Mouse (Mus musculus): ENCODE measurements around the gene Slc23a2. TPM values are rescaled to one million over a fixed set of nuclear protein-coding genes. Genes with fewer than 3 reads are reported as not detected.
A peak's percentile ranks its signal among the peaks of the same experiment; 100 is the strongest.

Gene Slc23a2
- total RNA-seq, 2 experiments from 2014 or later = 150 to 153 TPM

- no peak for DNase-seq (ENCODE audit: low spot score in 2 of 2)
- intact Hi-C loops (cut with DNase I) = no loop called here
Observed at GRCm38 (mm10) chr2:132030418-132031363, 114.2 kb downstream of the Slc23a2 start.

DNA sequence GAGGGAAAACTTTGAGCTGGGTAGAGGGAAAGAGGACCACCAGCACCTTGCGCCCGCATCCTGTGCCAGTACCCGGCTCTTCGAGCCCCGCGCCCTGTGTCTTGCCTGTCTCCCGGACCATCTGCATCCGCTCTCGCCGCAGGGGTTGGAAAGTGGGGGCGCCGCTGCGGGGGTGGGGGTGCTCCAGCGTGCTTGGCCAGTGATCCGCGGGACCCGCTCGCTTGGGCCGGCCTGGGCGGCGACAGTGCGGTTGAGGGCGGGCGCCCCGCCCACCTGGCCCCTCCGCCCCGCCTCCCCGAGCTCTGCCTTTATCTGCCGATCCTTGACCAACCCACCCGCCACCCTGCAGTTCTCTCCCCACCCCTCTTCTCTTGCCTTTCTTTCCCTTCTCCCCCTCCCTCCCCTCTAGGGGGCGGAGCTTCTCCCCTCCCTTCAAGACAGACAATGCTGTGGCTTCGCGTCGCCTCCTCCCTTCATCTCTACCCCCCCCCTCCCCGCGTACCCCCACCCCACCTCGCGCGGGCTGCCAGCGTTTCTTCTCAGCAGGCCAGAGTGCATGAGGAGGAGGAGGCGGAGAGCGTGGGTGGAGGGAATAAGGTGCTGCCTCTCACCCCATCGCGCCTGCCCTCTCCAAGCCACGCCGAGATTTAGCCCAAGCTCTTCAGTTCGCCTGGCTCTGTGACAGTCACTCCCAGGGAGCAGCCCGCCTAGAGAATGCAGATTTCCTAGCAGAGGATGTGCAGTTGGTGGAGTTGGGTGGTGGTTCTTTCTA, 115.1 kb downstream of the Slc23a2 start, which contains the start of gene Rassf2:
Gene Rassf2 (minus strand): TSS at position 613 of the 772 bp plus-strand sequence.
- DNase-seq (ENCODE audit: low spot score in 2 of 2) = peak; percentile 71 to 75
- intact Hi-C loops (cut with DNase I) = no loop called here

DNA sequence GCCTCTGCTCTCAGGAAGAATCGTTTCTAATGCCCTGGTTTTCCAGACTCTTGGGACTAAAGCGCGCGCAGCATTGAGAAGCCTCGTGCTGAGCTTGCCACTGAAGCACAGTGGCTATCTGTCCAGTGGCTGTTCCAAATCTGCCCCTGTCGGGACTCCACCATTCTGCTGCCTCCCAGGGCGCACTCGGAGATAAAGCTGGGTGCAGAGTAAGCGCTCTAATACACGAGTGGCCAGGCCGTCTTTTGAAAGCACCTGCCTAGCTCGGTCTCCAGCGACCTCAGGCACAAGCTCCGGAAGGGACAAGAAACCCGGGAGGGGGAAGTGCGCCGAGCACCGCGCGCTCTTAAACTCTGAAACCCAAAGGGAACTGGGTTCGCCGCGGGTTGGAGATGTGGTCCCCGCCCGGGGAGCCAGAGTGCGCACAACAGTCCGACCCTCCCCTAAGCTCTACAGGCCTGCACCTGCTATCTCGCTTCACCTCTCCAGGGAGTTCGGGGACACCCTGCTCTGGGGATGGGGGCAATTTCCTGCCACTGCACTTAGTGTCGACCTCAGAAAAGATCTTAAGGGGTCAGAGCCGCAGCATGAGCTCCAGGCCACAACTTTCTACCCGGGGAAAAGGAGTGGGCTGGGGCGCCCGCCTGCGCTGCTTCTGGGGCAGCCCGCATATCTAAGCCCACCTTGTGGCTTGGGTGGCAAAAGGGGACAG, 115.9 kb downstream of the Slc23a2 start:
- peak in 1 of 2 experiments; percentile 29 for DNase-seq (ENCODE audit: low spot score in 2 of 2)
- intact Hi-C loops (cut with DNase I) = no loop called here

GRCm38 (mm10) chr2:132028107-132028506, 116.8 kb downstream of the Slc23a2 start:
- intact Hi-C loops (cut with DNase I) = no loop called here
- no peak for DNase-seq (ENCODE audit: low spot score in 2 of 2)

- intact Hi-C loops (cut with DNase I) = no loop called here
- DNase-seq (ENCODE audit: low spot score in 2 of 2) = no peak
Observed at GRCm38 (mm10) chr2:132027366-132027765, 117.5 kb downstream of the Slc23a2 start.

DNA sequence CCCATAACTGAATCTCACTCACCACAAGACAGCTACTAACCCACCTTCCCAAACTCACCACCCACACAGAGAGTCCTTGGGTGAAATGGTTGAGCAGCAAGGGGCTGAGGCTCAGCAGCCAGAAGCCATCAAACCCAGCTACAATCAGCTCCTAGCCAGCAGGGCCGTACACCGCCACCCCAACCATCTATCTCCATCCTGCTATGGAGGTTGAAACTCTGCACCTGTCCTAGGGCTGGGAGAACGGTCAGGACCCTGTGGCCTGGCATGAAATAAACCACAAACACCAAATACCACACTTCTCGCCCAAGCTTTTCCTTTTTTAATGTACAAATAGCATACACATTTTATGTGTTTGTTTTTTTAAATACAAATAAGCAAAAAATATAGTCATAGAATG, 120.9 kb downstream of the Slc23a2 start:
- DNase-seq (ENCODE audit: low spot score in 2 of 2) = no peak
- intact Hi-C loops (cut with DNase I) = no loop called here

DNA sequence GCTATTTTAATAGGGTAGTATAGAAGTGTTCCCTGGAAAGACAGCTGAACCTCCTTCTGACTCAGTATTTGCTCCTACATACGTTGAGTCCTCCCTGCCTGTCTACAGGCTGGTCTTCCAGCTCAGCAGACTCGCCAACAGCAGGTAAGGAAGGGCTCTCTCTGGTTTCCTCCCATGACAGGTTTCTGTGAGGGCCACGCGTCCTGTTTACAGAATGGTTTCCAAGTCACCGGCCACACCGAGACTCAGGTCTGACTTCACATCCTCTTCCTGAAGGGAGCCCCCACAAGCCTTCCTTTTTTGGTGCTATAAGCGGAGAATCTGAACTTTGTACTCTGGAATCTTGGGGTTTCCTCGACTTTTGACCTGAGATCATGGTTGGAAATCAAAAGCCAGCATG, 122.3 kb downstream of the Slc23a2 start:
- DNase-seq (ENCODE audit: low spot score in 2 of 2) = no peak
- intact Hi-C loops (cut with DNase I) = no loop called here

- no peak for DNase-seq (ENCODE audit: low spot score in 2 of 2)
- intact Hi-C loops (cut with DNase I) = no loop called here
Observed at GRCm38 (mm10) chr2:132021616-132022015, 123.3 kb downstream of the Slc23a2 start.

DNA sequence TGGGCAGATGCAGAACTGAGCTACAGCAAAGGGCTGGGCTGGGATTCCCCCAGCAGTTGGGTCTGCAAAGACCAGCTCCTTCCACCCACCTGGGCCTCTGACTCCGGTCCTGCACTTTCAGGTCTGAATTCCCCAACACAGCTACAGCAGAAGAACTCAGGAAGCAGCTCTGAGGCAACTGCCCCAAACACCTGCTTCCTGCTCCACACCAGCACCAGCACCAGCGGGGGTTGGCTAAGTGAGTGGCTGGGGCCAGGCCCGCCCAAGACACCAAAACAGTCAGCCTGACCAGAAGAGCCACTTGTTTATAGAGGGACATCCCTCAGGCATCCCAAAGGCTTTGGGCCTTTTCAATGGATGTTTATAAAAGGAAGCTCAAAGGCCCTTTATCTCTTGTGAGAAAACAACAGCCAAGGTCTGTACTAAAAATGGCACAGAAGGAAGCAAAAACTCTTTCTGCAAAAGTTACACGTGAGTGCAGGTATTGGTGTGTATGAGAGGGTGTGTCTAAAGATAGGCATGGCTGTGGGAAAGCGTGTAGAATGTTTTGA, 123.8 kb downstream of the Slc23a2 start:
- DNase-seq (ENCODE audit: low spot score in 2 of 2) = no peak
- intact Hi-C loops (cut with DNase I) = no loop called here

DNA sequence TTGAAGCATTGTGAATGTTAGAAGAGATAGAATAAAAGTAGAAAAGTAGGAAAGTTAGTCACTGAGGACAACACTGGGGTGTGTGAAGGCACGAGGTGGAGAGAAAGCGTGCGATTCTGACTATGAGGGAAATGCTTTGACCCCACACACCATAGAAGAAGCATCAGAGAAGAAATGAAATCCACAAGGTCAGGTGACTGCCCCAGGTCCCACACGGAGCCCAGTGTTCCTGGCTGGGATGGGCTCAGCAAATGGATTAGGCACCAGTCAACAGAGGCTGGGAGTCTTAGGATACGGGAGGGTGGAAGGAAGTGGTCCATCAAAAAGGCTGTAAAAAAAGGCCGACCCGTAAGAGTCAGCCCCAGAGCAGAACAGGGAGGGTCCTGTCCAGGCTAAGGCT, 124.5 kb downstream of the Slc23a2 start:
- intact Hi-C loops (cut with DNase I) = no loop called here
- no peak for DNase-seq (ENCODE audit: low spot score in 2 of 2)

- intact Hi-C loops (cut with DNase I) = no loop called here
- DNase-seq (ENCODE audit: low spot score in 2 of 2) = no peak
Observed at GRCm38 (mm10) chr2:132019372-132019811, 125.5 kb downstream of the Slc23a2 start.

DNA sequence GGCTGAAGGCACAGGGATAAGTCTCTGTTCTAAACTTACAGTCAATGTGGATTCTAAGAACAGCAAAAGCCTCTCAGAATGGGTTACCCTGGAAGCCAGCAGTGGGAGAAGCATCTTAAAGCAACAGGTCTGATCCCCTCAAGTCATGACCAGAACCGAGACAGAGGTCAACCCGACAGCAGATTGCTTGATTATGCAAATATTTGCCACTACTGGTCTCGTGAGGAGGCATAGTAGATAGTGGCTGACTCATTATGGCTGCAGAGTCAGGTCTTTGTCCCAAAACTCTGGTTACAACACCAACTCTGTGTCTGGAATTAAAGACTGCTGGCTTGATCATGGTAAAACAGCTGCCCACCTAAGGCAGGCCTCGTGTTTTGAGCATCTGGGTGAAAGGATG, 126.8 kb downstream of the Slc23a2 start:
- intact Hi-C loops (cut with DNase I) = no loop called here

GRCm38 (mm10) chr2:132017611-132018010, 127.3 kb downstream of the Slc23a2 start:
- no peak for DNase-seq (ENCODE audit: low spot score in 2 of 2)

More for the DNA sequence above, 126.8 kb downstream of the Slc23a2 start:
- no peak for DNase-seq (ENCODE audit: low spot score in 2 of 2)

GRCm38 (mm10) chr2:132016034-132016433, 128.9 kb downstream of the Slc23a2 start:
- no peak for DNase-seq (ENCODE audit: low spot score in 2 of 2)
- intact Hi-C loops (cut with DNase I) = no loop called here

More at GRCm38 (mm10) chr2:132017611-132018010, 127.3 kb downstream of the Slc23a2 start:
- intact Hi-C loops (cut with DNase I) = no loop called here

DNA sequence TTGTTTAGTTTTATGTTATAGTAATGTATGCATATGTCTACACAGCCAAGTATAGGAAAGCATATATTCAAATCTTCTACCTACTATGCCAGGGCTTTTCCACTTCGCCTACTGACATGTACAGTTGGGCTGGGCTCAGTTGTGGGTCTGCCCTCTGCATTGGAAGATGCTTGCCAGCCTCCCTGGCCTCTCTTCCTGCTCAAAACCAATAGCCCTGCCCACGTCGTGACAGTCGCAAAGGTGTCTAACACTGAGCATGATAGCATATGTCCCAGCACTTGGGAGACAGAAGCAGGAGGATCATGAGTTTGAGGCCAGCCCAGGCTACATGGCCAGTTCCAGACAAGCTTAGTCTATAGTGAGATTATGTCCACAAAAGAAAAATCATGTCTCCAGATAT, 131.8 kb downstream of the Slc23a2 start:
- no peak for DNase-seq (ENCODE audit: low spot score in 2 of 2)
- intact Hi-C loops (cut with DNase I) = no loop called here

GRCm38 (mm10) chr2:132010781-132011180, 134.1 kb downstream of the Slc23a2 start:
- no peak for DNase-seq (ENCODE audit: low spot score in 2 of 2)
- intact Hi-C loops (cut with DNase I) = no loop called here

GRCm38 (mm10) chr2:132008186-132008585, 136.7 kb downstream of the Slc23a2 start:
- DNase-seq (ENCODE audit: low spot score in 2 of 2) = no peak
- intact Hi-C loops (cut with DNase I) = no loop called here

GRCm38 (mm10) chr2:132007475-132007819, 137.5 kb downstream of the Slc23a2 start:
- intact Hi-C loops (cut with DNase I) = no loop called here
- no peak for DNase-seq (ENCODE audit: low spot score in 2 of 2)

DNA sequence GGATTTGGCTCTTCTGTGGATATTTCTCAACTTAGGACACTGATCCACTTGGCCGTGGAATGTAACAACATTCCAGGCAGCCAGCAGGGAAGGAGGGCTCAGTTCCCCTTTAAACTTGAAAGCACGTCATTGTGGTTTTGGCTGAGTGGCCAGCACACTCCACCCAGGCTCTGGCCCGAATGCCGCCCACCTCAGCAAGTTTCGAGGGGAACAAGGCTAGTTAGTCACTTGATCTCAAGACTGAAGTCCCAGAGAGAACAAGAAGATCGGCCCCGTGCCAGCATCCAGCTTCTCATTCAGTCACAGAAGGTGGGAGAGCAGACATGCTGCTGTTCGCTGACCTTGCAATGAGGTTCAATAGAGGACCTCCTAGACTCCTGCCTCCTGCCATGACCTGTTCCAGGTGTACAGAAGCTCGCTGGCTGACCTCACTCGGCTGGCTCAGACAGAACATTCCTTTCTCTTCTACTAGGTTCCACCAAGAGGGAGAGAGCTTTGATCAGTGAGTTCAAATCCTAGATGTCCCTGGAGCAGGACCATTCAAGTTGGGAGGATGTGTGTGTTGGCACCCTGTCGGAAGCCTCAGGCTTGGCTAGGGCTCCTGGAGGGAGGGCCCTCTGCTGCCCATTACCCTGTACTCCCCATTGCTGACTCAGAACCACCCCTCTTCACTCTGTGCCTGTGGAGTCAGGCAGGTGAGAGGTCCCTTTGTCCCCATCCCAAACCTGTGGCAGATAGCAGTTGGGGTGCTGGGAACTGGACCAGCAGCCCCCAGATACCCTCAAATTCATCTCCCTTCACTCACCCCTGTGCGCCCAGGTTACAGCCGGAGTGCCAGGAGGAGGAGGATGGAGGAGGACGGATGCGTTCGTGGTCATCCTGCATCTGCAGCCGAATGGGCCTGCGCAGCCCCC, 138.1 kb downstream of the Slc23a2 start:
- DNase-seq (ENCODE audit: low spot score in 2 of 2) = no peak
- intact Hi-C loops (cut with DNase I) = no loop called here
